Mouse (Mus musculus) limb, embryonic 11.5 days (tissue): ENCODE results near the gene Otx1. TPM values are rescaled to one million over a fixed set of nuclear protein-coding genes. Genes with fewer than 3 reads are reported as not detected.
A peak's percentile ranks its signal among the peaks of the same experiment; 100 is the strongest.

ENCODE experiments used
- ATAC-seq: fragments of 200-750 bp; cut with Nextera tagmentation; 2 replicates; pipeline ENCODE4 v1.8.0; 2017; ENCODE audit warnings: low read depth; ENCODE audit not compliant: insufficient number of reproducible peaks, low FRiP score, low TSS enrichment
- DNase-seq: peaks from one replicate; pipeline ENCODE4 v3.0.0-alpha.2; 2015; ENCODE audit warnings: low spot score
- H3K27ac ChIP-seq: fragments of 300-500 bp; sonication (generic); replicated peaks from 2 replicates; pipeline ENCODE4 v1.5.1; 2014; ENCODE audit warnings: low read depth, mild to moderate bottlenecking, low read length
- H3K27me3 ChIP-seq: fragments of 300-500 bp; sonication (generic); 2 replicates; pipeline ENCODE4 v1.6.1; 2014; ENCODE audit warnings: mild to moderate bottlenecking, low read length, mixed read lengths; ENCODE audit not compliant: control insufficient read depth, insufficient read depth
- H3K36me3 ChIP-seq: fragments of 300-500 bp; sonication (generic); 2 replicates; pipeline ENCODE4 v1.6.1; 2014; ENCODE audit warnings: mild to moderate bottlenecking, low read length, moderate library complexity, mixed read lengths; ENCODE audit not compliant: control insufficient read depth, insufficient read depth
- H3K4me1 ChIP-seq: fragments of 300-500 bp; sonication (generic); 2 replicates; pipeline ENCODE4 v1.6.1; 2014; ENCODE audit warnings: low read length, mixed read lengths; ENCODE audit not compliant: control insufficient read depth, insufficient read depth
- H3K4me2 ChIP-seq: fragments of 300-500 bp; sonication (generic); 2 replicates; pipeline ENCODE4 v1.6.1; 2014; ENCODE audit warnings: low read depth, mild to moderate bottlenecking, moderate library complexity; ENCODE audit not compliant: severe bottlenecking
- H3K4me3 ChIP-seq: fragments of 300-500 bp; sonication (generic); 2 replicates; pipeline ENCODE4 v1.5.1; 2014; ENCODE audit warnings: low read depth, low read length
- H3K9ac ChIP-seq: fragments of 300-500 bp; sonication (generic); 2 replicates; pipeline ENCODE4 v1.6.1; 2014; ENCODE audit warnings: mild to moderate bottlenecking, low read length
- H3K9me3 ChIP-seq: fragments of 300-500 bp; sonication (generic); 2 replicates; pipeline ENCODE4 v1.6.1; 2016; ENCODE audit warnings: low read length; ENCODE audit not compliant: control insufficient read depth
- WGBS: fragments of 180-500 bp; shearing (Covaris S2); extraction: QIAGEN DNeasy Blood & Tissue Kit; methylation state at CpG from one replicate; pipeline ENCODE4 v1.1.7; 2014; 5-methylcytosine and 5-hydroxymethylcytosine counted together
- polyA plus RNA-seq: library from polyadenylated mRNA; unstranded; fragments of >200 nt; fragmentation: Nextera tagmentation; extraction: Ambion mirVana; gene quantifications from 2 replicates; pipeline ENCODE4 v1.2.1, GENCODE M21; 2014

Otx1 gene
- polyA plus RNA-seq, 1 experiment from 2014 or later = 0.39 TPM

- WGBS = under 1% methylated on average over 34 of the region's 34 CpGs
- Histone ChIP-seq H3K9ac (peak overlapping the region; percentile 40), H3K27ac (no peak overlapping the region), H3K9me3 (no peaks in the 10 kb centered on the region), H3K36me3 (no peaks in the 10 kb centered on the region), H3K4me3 (peak overlapping the region; percentile 57), H3K4me1 (peaks cover 7% of the 10 kb centered on the region), H3K4me2 (peak overlapping the region; percentile 93), H3K27me3 (peaks cover 85% of the 10 kb centered on the region)
- no peak for ATAC-seq
- no peak for DNase-seq
These were observed 475 bp downstream of the Otx1 start for GRCm38 (mm10) chr11:22002062-22002782.

DNA sequence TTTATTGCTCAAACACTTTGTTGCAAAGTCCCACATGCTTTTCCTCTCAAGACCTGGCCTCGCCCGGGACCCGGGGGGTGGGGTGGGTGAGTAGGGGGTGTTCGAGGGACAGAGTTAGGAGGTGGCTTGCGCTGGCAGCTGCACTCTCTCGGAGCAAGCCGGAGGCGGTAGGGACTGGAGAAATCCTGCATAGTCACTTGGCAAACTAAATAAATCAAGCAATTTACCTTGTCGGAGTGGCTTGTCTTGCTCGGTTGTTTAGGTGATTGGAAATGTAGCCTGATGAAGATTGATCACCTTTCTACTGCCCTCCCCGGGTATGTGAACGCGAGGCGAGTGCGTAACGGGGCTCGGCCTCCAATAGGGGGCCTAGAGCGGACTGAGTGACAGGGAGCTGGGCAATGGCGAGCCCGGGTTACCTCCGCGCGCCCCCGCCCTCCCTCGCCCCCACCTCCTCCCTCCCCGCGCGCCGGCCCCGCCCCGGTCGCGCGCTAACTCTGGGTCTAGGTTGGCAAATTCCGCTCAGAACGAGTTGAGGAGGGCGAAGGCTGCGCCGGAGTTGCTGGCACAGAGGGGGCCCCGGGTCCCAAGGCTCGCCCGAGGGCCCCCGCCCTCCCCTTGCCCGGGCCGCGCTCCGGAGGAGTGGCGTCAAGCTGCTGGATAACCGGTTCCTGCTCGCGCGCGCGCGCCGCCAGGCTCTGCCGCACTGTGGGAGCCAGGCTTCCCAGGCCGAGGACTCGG, 1.2 kb downstream of the Otx1 start:
- H3K36me3 ChIP-seq = no peaks in the 10 kb centered on the region
- H3K27me3 ChIP-seq = peaks cover 85% of the 10 kb centered on the region
- ATAC-seq (peak; percentile 87), DNase-seq (peak; percentile 83)
- peak overlapping the region; percentile 93 for H3K4me2 ChIP-seq
- 1% methylated on average over 48 of the region's 59 CpGs for WGBS
- peak overlapping the region; percentile 57 for H3K4me3 ChIP-seq
- peaks cover 9% of the 10 kb centered on the region for H3K4me1 ChIP-seq
- H3K9ac ChIP-seq = peak overlapping the region; percentile 40
- no peak overlapping the region for H3K27ac ChIP-seq
- H3K9me3 ChIP-seq = no peaks in the 10 kb centered on the region

- WGBS = under 1% methylated on average over 42 of the region's 48 CpGs
- H3K9ac ChIP-seq = no peak overlapping the region
- DNase-seq (peak; percentile 66), ATAC-seq (no peak)
- H3K4me1 ChIP-seq = peaks cover 9% of the 10 kb centered on the region
- H3K36me3 ChIP-seq = no peaks in the 10 kb centered on the region
- peaks cover 82% of the 10 kb centered on the region for H3K27me3 ChIP-seq
- H3K4me3 ChIP-seq = peak overlapping the region; percentile 57
- peak overlapping the region; percentile 93 for H3K4me2 ChIP-seq
- H3K27ac ChIP-seq = no peak overlapping the region
- H3K9me3 ChIP-seq = no peaks in the 10 kb centered on the region
These were observed 2.2 kb downstream of the Otx1 start for GRCm38 (mm10) chr11:22000316-22001076.

DNA sequence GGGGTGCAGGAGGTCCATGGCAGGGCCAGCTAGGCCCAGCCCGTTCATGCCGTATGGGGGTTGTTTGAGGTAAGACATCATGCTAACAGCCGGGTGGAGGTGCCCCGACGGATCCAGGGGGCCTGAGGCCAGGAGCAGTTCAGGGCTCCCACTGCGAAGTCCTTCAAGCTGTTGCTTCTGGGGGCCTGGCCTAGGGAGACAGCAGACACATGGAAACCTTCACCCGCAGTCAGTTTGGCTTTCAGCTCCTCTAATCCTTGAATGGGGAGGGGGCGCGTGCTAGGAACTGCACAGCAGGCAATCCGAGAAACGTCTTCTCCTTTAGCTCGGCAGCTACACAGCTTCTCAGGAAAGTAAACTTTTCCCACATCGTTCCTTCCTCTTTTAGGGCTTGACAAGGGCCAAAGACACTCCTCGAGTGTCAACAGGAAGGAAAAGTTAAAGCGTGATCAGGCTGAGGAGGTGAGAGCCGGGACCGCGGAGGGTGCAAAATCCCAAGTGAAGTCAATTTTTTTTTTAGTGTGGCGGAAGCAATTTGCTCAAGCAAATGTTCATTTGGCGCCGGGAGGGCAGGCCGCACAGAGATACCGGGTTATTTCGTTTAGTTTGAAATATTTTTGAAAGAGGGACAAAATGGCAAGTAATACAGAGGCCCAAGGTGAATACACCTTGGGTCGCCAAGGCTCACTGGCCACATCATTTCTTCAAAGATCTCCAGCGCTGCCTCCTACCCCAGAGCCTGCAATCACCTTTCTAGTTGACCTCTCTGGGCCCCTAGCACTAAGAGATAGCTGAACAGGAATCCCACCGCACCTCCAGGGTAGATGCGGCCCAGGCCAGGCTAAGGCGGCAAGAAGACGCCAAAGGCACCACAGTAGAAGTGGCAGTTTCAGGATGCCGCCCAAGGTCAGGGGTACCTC, 3.0 kb downstream of the Otx1 start:
- Histone ChIP-seq H3K27ac (no peak overlapping the region), H3K27me3 (peaks cover 79% of the 10 kb centered on the region), H3K9me3 (no peaks in the 10 kb centered on the region), H3K36me3 (no peaks in the 10 kb centered on the region), H3K4me1 (peaks cover 9% of the 10 kb centered on the region), H3K9ac (no peak overlapping the region), H3K4me3 (no peak overlapping the region), H3K4me2 (no peak overlapping the region)
- DNase-seq = peak; percentile 66
- ATAC-seq = no peak
- WGBS = under 1% methylated on average over 31 of the region's 31 CpGs

GRCm38 (mm10) chr11:21998141-21999047, 4.3 kb downstream of the Otx1 start:
- no peak overlapping the region for H3K27ac ChIP-seq
- H3K27me3 ChIP-seq = peaks cover 79% of the 10 kb centered on the region
- H3K9ac ChIP-seq = no peak overlapping the region
- DNase-seq (peak; percentile 62), ATAC-seq (no peak)
- H3K36me3 ChIP-seq = no peaks in the 10 kb centered on the region
- peaks cover 9% of the 10 kb centered on the region for H3K4me1 ChIP-seq
- H3K4me2 ChIP-seq = no peak overlapping the region
- H3K9me3 ChIP-seq = no peaks in the 10 kb centered on the region
- no peak overlapping the region for H3K4me3 ChIP-seq
- 2% methylated on average over 32 of the region's 32 CpGs for WGBS

GRCm38 (mm10) chr11:21997561-21998140, 5.0 kb downstream of the Otx1 start:
- H3K9ac ChIP-seq = no peak overlapping the region
- peaks cover 79% of the 10 kb centered on the region for H3K27me3 ChIP-seq
- DNase-seq (no peak), ATAC-seq (no peak)
- 0 out of 2 replicates have a peak overlapping the region, but pooled peaks have one; percentile 24 for H3K4me2 ChIP-seq
- H3K4me1 ChIP-seq = peaks cover 9% of the 10 kb centered on the region
- H3K36me3 ChIP-seq = no peaks in the 10 kb centered on the region
- H3K4me3 ChIP-seq = no peak overlapping the region
- H3K9me3 ChIP-seq = peaks cover 3% of the 10 kb centered on the region; the same call in 1 of the 2 replicates
- no peak overlapping the region for H3K27ac ChIP-seq
- WGBS = under 1% methylated on average over 20 of the region's 20 CpGs
